Mouse (Mus musculus): ENCODE measurements around the gene Cntnap5a.

- no peak for TF ChIP-seq CTCF (IDR thresholded peaks at IDR 0.05)
- no peak for TF ChIP-seq POLR2A (IDR thresholded peaks at IDR 0.05; ENCODE audit: insufficient read depth, low read depth, low read length)
Observed at GRCm38 (mm10) chr1:116577969-116578666, 893.6 kb downstream of the Cntnap5a start.
